Mouse (Mus musculus): ENCODE results near the gene Btbd8. TPM values are rescaled to one million over a fixed set of nuclear protein-coding genes. Genes with fewer than 3 reads are reported as not detected.

The Btbd8 gene
- polyA plus RNA-seq, 1 experiment from 2014 or later: 2.7 TPM

DNA sequence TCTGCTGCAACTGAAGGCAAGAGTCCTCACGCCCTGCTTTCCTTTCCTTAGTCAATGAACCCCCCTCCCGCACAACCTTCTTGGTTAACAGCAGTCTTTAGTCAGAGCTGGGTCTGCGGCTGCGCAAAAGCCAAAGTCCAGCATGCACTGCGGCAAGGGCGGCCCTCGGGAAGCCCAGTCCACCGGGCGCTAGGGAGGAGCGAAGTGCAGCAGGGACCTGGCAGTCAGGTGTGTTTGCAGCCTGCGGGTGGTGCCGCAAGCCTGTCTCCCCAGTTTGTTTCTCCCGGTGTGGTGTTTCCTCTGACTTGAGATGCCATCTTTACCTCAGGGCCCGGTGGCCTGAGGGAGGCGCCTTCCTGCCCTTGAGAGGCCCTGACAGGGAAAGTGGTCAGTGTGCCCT lies 96.8 kb downstream of the Btbd8 start, which contains the start of gene 1700028K03Rik:
1700028K03Rik (plus strand) TSS at position 129 of the 400 bp plus-strand sequence.
- H3K9me3 ChIP-seq (ENCODE audit: low read length): no peaks in the 10 kb centered on the region
- no peak within 1 kb of the TSS for H3K4me3 ChIP-seq (ENCODE audit: low read length)
- no peaks in the 10 kb centered on the region for H3K36me3 ChIP-seq (ENCODE audit: insufficient read depth, low read length)
- H3K27me3 ChIP-seq (ENCODE audit: insufficient read depth, low read length): no peaks in the 10 kb centered on the region
- ATAC-seq (ENCODE audit: low FRiP score, low TSS enrichment): no peak
- H3K27ac ChIP-seq (ENCODE audit: low read length): no peak within 1 kb of the TSS
- no peak within 1 kb of the TSS for H3K4me2 ChIP-seq (replicated peaks; ENCODE audit: low read depth, low read length)
- no peak within 1 kb of the TSS for H3K9ac ChIP-seq (replicated peaks; ENCODE audit: low read length)
- WGBS: 73% methylated on average over 15 of the region's 15 CpGs
- H3K4me1 ChIP-seq (ENCODE audit: insufficient read depth, low read length): no peaks in the 10 kb centered on the region

DNA sequence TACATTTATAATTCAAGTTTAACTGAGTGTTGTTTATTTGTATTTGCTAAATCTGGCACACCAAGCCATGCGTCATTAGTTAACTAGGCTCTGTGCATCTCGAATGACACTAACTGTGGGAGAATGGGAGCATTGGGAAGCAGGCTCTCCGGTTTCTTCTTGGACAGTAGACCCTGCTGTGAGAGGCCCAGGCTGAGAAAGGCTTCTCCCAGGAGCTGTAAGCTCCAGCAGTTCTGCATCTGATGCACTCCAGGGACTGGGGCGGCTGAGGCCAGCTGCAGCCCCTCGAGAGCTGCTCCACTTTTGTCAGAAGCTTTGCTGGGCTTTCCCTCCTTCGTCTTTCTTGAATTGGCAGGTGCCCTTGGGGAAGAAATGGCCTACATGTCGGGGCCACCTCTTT lies 103.9 kb downstream of the Btbd8 start:
- ATAC-seq (ENCODE audit: low FRiP score, low TSS enrichment): 0 out of 2 replicates have a peak, but pooled peaks have one; percentile 51
- WGBS: 21% methylated on average over 7 of the region's 7 CpGs
- Histone ChIP-seq H3K4me1 (ENCODE audit: insufficient read depth, low read length) (no peaks in the 10 kb centered on the region), H3K4me3 (ENCODE audit: low read length) (no peak overlapping the region), H3K27ac (ENCODE audit: low read length) (no peak overlapping the region), H3K4me2 (replicated peaks; ENCODE audit: low read depth, low read length) (no peak overlapping the region), H3K27me3 (ENCODE audit: insufficient read depth, low read length) (no peaks in the 10 kb centered on the region), H3K9me3 (ENCODE audit: low read length) (no peaks in the 10 kb centered on the region), H3K9ac (replicated peaks; ENCODE audit: low read length) (no peak overlapping the region), H3K36me3 (ENCODE audit: insufficient read depth, low read length) (no peaks in the 10 kb centered on the region)

DNA sequence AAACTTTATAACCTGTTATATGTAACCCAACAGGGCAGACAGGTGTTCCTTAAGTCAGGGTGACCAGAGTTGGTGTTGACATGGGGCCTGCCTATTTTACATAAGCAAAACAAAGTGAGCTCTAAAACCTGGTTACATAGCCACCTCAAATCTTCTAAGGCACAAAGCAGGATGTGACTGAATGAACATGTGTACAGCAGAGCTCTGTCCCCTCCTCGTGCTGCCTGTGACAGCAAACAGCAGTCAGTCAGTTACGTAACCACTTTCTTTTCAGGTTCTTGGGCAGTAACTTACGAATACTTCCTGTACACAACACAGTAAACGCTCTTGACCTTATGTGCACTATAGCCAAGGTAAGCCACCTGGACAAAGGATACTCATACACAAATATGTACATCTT lies 108.1 kb downstream of the Btbd8 start:
- Histone ChIP-seq H3K36me3 (ENCODE audit: insufficient read depth, low read length) (peaks cover 14% of the 10 kb centered on the region; the same call in 1 of the 2 replicates), H3K4me3 (ENCODE audit: low read length) (no peak overlapping the region), H3K27me3 (ENCODE audit: insufficient read depth, low read length) (no peaks in the 10 kb centered on the region), H3K4me1 (ENCODE audit: insufficient read depth, low read length) (no peaks in the 10 kb centered on the region), H3K9ac (replicated peaks; ENCODE audit: low read length) (no peak overlapping the region), H3K27ac (ENCODE audit: low read length) (no peak overlapping the region), H3K4me2 (replicated peaks; ENCODE audit: low read depth, low read length) (no peak overlapping the region), H3K9me3 (ENCODE audit: low read length) (no peaks in the 10 kb centered on the region)
- WGBS: 79% methylated on average over 4 of the region's 4 CpGs
- no peak for ATAC-seq (ENCODE audit: low FRiP score, low TSS enrichment)

DNA sequence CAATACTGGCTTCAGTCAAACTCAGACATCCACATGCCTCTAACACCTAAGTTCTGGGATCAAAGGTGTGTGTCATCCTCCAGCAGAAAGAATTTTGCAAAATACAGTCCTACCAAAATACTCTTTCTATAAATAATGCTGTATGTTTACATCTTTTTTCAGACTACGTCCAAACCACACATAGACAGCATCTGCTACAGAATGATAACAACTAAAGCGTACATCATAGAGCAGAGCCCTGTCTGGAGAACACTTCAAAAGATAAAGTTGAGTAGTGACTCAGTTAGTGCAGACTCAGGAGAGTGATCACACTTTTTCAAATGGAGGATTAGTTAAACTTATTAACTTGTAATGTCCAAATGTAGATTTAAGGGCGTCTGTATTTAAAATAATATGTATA lies 110.2 kb downstream of the Btbd8 start:
- H3K4me1 ChIP-seq (ENCODE audit: insufficient read depth, low read length): no peaks in the 10 kb centered on the region
- no peak overlapping the region for H3K4me3 ChIP-seq (ENCODE audit: low read length)
- H3K9ac ChIP-seq (replicated peaks; ENCODE audit: low read length): no peak overlapping the region
- WGBS: 87% methylated on average over 3 of the region's 3 CpGs
- no peaks in the 10 kb centered on the region for H3K27me3 ChIP-seq (ENCODE audit: insufficient read depth, low read length)
- H3K9me3 ChIP-seq (ENCODE audit: low read length): no peaks in the 10 kb centered on the region
- no peak overlapping the region for H3K27ac ChIP-seq (ENCODE audit: low read length)
- H3K36me3 ChIP-seq (ENCODE audit: insufficient read depth, low read length): peaks cover 20% of the 10 kb centered on the region; the same call in 1 of the 2 replicates
- no peak overlapping the region for H3K4me2 ChIP-seq (replicated peaks; ENCODE audit: low read depth, low read length)
- no peak for ATAC-seq (ENCODE audit: low FRiP score, low TSS enrichment)

- no peak overlapping the region for H3K4me2 ChIP-seq (replicated peaks; ENCODE audit: low read depth, low read length)
- no peaks in the 10 kb centered on the region for H3K9me3 ChIP-seq (ENCODE audit: low read length)
- H3K27ac ChIP-seq (ENCODE audit: low read length): no peak overlapping the region
- no peaks in the 10 kb centered on the region for H3K4me1 ChIP-seq (ENCODE audit: insufficient read depth, low read length)
- no peak overlapping the region for H3K4me3 ChIP-seq (ENCODE audit: low read length)
- peaks cover 22% of the 10 kb centered on the region; the same call in 1 of the 2 replicates for H3K36me3 ChIP-seq (ENCODE audit: insufficient read depth, low read length)
- ATAC-seq (ENCODE audit: low FRiP score, low TSS enrichment): no peak
- no peak overlapping the region for H3K9ac ChIP-seq (replicated peaks; ENCODE audit: low read length)
- WGBS: 88% methylated on average over 3 of the region's 3 CpGs
- no peaks in the 10 kb centered on the region for H3K27me3 ChIP-seq (ENCODE audit: insufficient read depth, low read length)
Measured at GRCm38 (mm10) chr5:107548444-107548843, 110.6 kb downstream of the Btbd8 start.

GRCm38 (mm10) chr5:107554336-107554735 lies 116.5 kb downstream of the Btbd8 start:
- no peak for ATAC-seq (ENCODE audit: low FRiP score, low TSS enrichment)
- Histone ChIP-seq H3K4me2 (replicated peaks; ENCODE audit: low read depth, low read length) (no peak overlapping the region), H3K36me3 (ENCODE audit: insufficient read depth, low read length) (peaks cover 17% of the 10 kb centered on the region), H3K9ac (replicated peaks; ENCODE audit: low read length) (no peak overlapping the region), H3K27ac (ENCODE audit: low read length) (no peak overlapping the region), H3K9me3 (ENCODE audit: low read length) (no peaks in the 10 kb centered on the region), H3K4me1 (ENCODE audit: insufficient read depth, low read length) (no peaks in the 10 kb centered on the region), H3K4me3 (ENCODE audit: low read length) (no peak overlapping the region), H3K27me3 (ENCODE audit: insufficient read depth, low read length) (no peaks in the 10 kb centered on the region)
- 56% methylated on average over 5 of the region's 5 CpGs for WGBS

GRCm38 (mm10) chr5:107556969-107557368 lies 119.2 kb downstream of the Btbd8 start:
- Histone ChIP-seq H3K4me3 (ENCODE audit: low read length) (no peak overlapping the region), H3K36me3 (ENCODE audit: insufficient read depth, low read length) (peaks cover 18% of the 10 kb centered on the region), H3K27ac (ENCODE audit: low read length) (no peak overlapping the region), H3K9me3 (ENCODE audit: low read length) (no peaks in the 10 kb centered on the region), H3K9ac (replicated peaks; ENCODE audit: low read length) (no peak overlapping the region), H3K4me2 (replicated peaks; ENCODE audit: low read depth, low read length) (no peak overlapping the region), H3K27me3 (ENCODE audit: insufficient read depth, low read length) (no peaks in the 10 kb centered on the region), H3K4me1 (ENCODE audit: insufficient read depth, low read length) (no peaks in the 10 kb centered on the region)
- no peak for ATAC-seq (ENCODE audit: low FRiP score, low TSS enrichment)
- 87% methylated on average over 3 of the region's 3 CpGs for WGBS

Other genes starting within 250 kb of the Btbd8 start
- 17.3 and 18.6 TPM in 2 replicates for gene Tgfbr3, start 148.4 kb upstream of the Btbd8 start, polyA plus RNA-seq (2015; fragmentation: Nextera tagmentation; extraction: Ambion mirVana)
- 1.3 and 1.5 TPM in 2 replicates for gene Brdt, start 106.8 kb upstream of the Btbd8 start, polyA plus RNA-seq (2015; fragmentation: Nextera tagmentation; extraction: Ambion mirVana)
- gene Ephx4, start 35.3 kb upstream of the Btbd8 start, polyA plus RNA-seq (2015; fragmentation: Nextera tagmentation; extraction: Ambion mirVana): 1.1 and 1.2 TPM in 2 replicates
- gene Lpcat2b, start 6.4 kb upstream of the Btbd8 start, polyA plus RNA-seq (2015; fragmentation: Nextera tagmentation; extraction: Ambion mirVana): not detected in 2 replicates
- gene Gm42669, start 69.6 kb downstream of the Btbd8 start, polyA plus RNA-seq (2015; fragmentation: Nextera tagmentation; extraction: Ambion mirVana): 0.41 and 0.62 TPM in 2 replicates
- 0.09 and 0.12 TPM in 2 replicates for gene 1700028K03Rik, start 96.7 kb downstream of the Btbd8 start, polyA plus RNA-seq (2015; fragmentation: Nextera tagmentation; extraction: Ambion mirVana)
- 17.2 and 18.6 TPM in 2 replicates for gene Rpap2, start 159.4 kb downstream of the Btbd8 start, polyA plus RNA-seq (2015; fragmentation: Nextera tagmentation; extraction: Ambion mirVana)
- 25.7 and 25.8 TPM in 2 replicates for gene Glmn, start 159.9 kb downstream of the Btbd8 start, polyA plus RNA-seq (2015; fragmentation: Nextera tagmentation; extraction: Ambion mirVana)

All from kidney, embryonic 16.5 days (tissue).